Mouse (Mus musculus) T-helper 17 cell (primary cell): Measurements from ENCODE around the gene Myo15.

Source experiments
- in situ Hi-C, 2 experiments: fragments of 300-600 bp; cut with MboI, MseI; formaldehyde crosslinking; loops; 1 replicate in 1 of 2; 2 replicates in 1 of 2; pipeline ENCODE4 v1.15.1; 2025; ENCODE audit warnings: high pct_unique_total_duplicates in 2 of 2

Myo15 gene

GRCm38 (mm10) chr11:60545433-60545832 lies 76.3 kb downstream of the Myo15 start:
- in situ Hi-C loops = no loop called here

- in situ Hi-C loops = no loop called here
Observed at GRCm38 (mm10) chr11:60548112-60548511, 79.0 kb downstream of the Myo15 start.

GRCm38 (mm10) chr11:60553091-60553490 lies 84.0 kb downstream of the Myo15 start:
- in situ Hi-C loops = loop anchor here in 1 of 2 experiments (5.0 kb wide), 1 partner anchor 74 kb away; no protein-coding TSS in a partner anchor

GRCm38 (mm10) chr11:60557675-60558074 lies 88.5 kb downstream of the Myo15 start:
- in situ Hi-C loops = no loop called here

GRCm38 (mm10) chr11:60559342-60559741 lies 90.2 kb downstream of the Myo15 start:
- in situ Hi-C loops = no loop called here

- in situ Hi-C loops = loop anchor here in 1 of 2 experiments (5.0 kb wide), 1 partner anchor 108 kb away; no protein-coding TSS in a partner anchor
Observed at GRCm38 (mm10) chr11:60574006-60574405, 104.9 kb downstream of the Myo15 start.
